Mouse (Mus musculus): Measurements from ENCODE around the gene Sco1. TPM values are rescaled to one million over a fixed set of nuclear protein-coding genes. Genes with fewer than 3 reads are reported as not detected.

Sco1 gene
- polyA plus RNA-seq, 1 experiment from 2014 or later, result 18.8 TPM

DNA sequence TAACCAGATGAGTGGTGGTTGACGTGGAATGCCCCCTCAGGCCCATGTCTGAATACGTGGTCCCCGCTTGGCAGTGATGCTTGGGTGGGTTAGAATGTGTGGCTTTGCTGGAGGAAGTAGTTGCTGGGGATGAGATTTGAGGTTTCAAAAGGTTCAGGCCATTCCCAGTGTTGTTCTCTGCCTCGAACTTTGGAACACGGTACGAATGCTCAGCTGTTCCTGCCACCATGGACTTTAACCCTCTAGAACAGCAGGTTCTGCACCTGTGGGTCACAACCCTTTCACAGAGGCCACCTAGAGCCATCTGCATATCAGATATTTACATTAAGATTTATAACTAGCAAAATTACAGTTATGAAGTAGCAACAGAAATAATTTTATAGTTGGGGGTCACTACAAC, 16.2 kb upstream of the Sco1 start:
- H3K4me1 ChIP-seq (ENCODE audit: control insufficient read depth, insufficient read depth, low read length), result 0 out of 2 replicates have a peak, but pooled peaks cover 4% of the 10 kb centered on the region
- H3K9me3 ChIP-seq (replicated peaks; ENCODE audit: control insufficient read depth, low read length), result no peaks in the 10 kb centered on the region
- H3K4me3 ChIP-seq (ENCODE audit: low read length), result no peak overlapping the region
- no peak overlapping the region for H3K9ac ChIP-seq (ENCODE audit: low read length)
- H3K27me3 ChIP-seq (ENCODE audit: control insufficient read depth, insufficient read depth, low read length), result no peaks in the 10 kb centered on the region
- 79% methylated on average over 6 of the region's 6 CpGs for WGBS
- no peak overlapping the region for H3K27ac ChIP-seq (ENCODE audit: low read length)
- ATAC-seq (replicated peaks; ENCODE audit: extremely low read depth, insufficient read depth, low FRiP score), result no peak
- H3K36me3 ChIP-seq (ENCODE audit: control insufficient read depth, insufficient read depth), result peaks cover 30% of the 10 kb centered on the region
- no peak overlapping the region for H3K4me2 ChIP-seq (ENCODE audit: low read depth, low read length)

- ATAC-seq (replicated peaks; ENCODE audit: extremely low read depth, insufficient read depth, low FRiP score), result no peak
These were observed 15.6 kb upstream of the Sco1 start for GRCm38 (mm10) chr11:67036892-67037291.

DNA sequence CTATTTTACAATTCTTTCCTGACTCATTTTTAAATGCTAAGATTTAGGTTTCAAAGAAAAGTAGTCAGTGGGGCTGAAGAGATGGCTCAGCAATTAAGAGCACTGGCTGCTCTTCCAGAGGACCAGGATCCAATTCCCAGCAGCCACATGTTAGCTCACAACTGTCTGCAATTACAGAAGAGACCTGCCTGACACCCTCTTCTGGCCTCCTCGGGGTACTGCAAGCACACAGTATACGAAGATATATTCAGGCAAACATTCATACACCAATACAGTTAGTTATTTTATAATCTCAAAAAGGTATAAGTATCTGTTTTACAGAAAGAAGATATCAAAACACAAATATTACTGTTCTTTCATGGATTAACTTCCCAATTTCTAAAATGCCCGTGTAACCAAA, 12.7 kb upstream of the Sco1 start:
- no peak for ATAC-seq (replicated peaks; ENCODE audit: extremely low read depth, insufficient read depth, low FRiP score)
- Histone ChIP-seq H3K4me1 (ENCODE audit: control insufficient read depth, insufficient read depth, low read length) (0 out of 2 replicates have a peak, but pooled peaks cover 4% of the 10 kb centered on the region), H3K9me3 (replicated peaks; ENCODE audit: control insufficient read depth, low read length) (no peaks in the 10 kb centered on the region), H3K36me3 (ENCODE audit: control insufficient read depth, insufficient read depth) (peaks cover 37% of the 10 kb centered on the region), H3K9ac (ENCODE audit: low read length) (no peak overlapping the region), H3K4me2 (ENCODE audit: low read depth, low read length) (no peak overlapping the region), H3K27ac (ENCODE audit: low read length) (no peak overlapping the region), H3K27me3 (ENCODE audit: control insufficient read depth, insufficient read depth, low read length) (no peaks in the 10 kb centered on the region), H3K4me3 (ENCODE audit: low read length) (no peak overlapping the region)
- 86% methylated on average over 3 of the region's 3 CpGs for WGBS

More at GRCm38 (mm10) chr11:67036892-67037291, 15.6 kb upstream of the Sco1 start:
- 89% methylated on average over 9 of the region's 9 CpGs for WGBS
- Histone ChIP-seq H3K36me3 (ENCODE audit: control insufficient read depth, insufficient read depth) (peaks cover 36% of the 10 kb centered on the region), H3K9me3 (replicated peaks; ENCODE audit: control insufficient read depth, low read length) (no peaks in the 10 kb centered on the region), H3K4me2 (ENCODE audit: low read depth, low read length) (no peak overlapping the region), H3K4me3 (ENCODE audit: low read length) (no peak overlapping the region), H3K27me3 (ENCODE audit: control insufficient read depth, insufficient read depth, low read length) (no peaks in the 10 kb centered on the region), H3K9ac (ENCODE audit: low read length) (no peak overlapping the region), H3K27ac (ENCODE audit: low read length) (no peak overlapping the region), H3K4me1 (ENCODE audit: control insufficient read depth, insufficient read depth, low read length) (0 out of 2 replicates have a peak, but pooled peaks cover 4% of the 10 kb centered on the region)

DNA sequence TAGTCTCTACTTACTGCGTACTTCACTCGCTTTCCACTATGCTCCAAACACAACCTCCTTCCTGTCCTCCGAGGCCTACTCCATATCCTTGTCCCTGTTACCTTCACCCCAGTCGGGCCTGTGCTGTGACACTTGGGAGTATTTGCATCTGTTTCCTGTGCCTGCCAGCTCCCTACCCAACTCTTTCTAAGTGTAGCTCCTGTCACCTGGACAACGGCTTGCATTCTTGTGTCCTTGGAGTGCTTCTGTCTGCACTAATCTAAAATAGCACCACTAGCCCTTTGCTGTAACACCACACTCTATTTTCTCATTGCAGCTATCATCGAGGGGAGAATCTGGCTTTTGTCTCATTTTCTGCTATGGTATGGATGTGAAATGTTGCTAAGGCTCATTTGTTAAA, 12.0 kb upstream of the Sco1 start:
- H3K36me3 ChIP-seq (ENCODE audit: control insufficient read depth, insufficient read depth), result peaks cover 40% of the 10 kb centered on the region

GRCm38 (mm10) chr11:67043007-67043406, 9.5 kb upstream of the Sco1 start:
- Histone ChIP-seq H3K4me2 (ENCODE audit: low read depth, low read length) (no peak overlapping the region), H3K36me3 (ENCODE audit: control insufficient read depth, insufficient read depth) (peaks cover 35% of the 10 kb centered on the region), H3K27me3 (ENCODE audit: control insufficient read depth, insufficient read depth, low read length) (no peaks in the 10 kb centered on the region), H3K9ac (ENCODE audit: low read length) (no peak overlapping the region), H3K4me1 (ENCODE audit: control insufficient read depth, insufficient read depth, low read length) (peaks cover 7% of the 10 kb centered on the region; the same call in 1 of the 2 replicates), H3K9me3 (replicated peaks; ENCODE audit: control insufficient read depth, low read length) (no peaks in the 10 kb centered on the region), H3K4me3 (ENCODE audit: low read length) (no peak overlapping the region), H3K27ac (ENCODE audit: low read length) (no peak overlapping the region)
- 67% methylated on average over 8 of the region's 8 CpGs for WGBS
- ATAC-seq (replicated peaks; ENCODE audit: extremely low read depth, insufficient read depth, low FRiP score), result no peak

More for the DNA sequence above, 12.0 kb upstream of the Sco1 start:
- Histone ChIP-seq H3K27ac (ENCODE audit: low read length) (peak overlapping the region; percentile 20; the same call in 1 of the 2 replicates), H3K4me2 (ENCODE audit: low read depth, low read length) (no peak overlapping the region), H3K4me3 (ENCODE audit: low read length) (no peak overlapping the region), H3K9me3 (replicated peaks; ENCODE audit: control insufficient read depth, low read length) (no peaks in the 10 kb centered on the region), H3K4me1 (ENCODE audit: control insufficient read depth, insufficient read depth, low read length) (0 out of 2 replicates have a peak, but pooled peaks cover 4% of the 10 kb centered on the region), H3K27me3 (ENCODE audit: control insufficient read depth, insufficient read depth, low read length) (no peaks in the 10 kb centered on the region), H3K9ac (ENCODE audit: low read length) (no peak overlapping the region)
- 64% methylated on average over 6 of the region's 6 CpGs for WGBS
- peak; percentile 58; the same call in 1 of the 2 replicates for ATAC-seq (replicated peaks; ENCODE audit: extremely low read depth, insufficient read depth, low FRiP score)

GRCm38 (mm10) chr11:67044959-67045358, 7.5 kb upstream of the Sco1 start:
- H3K36me3 ChIP-seq (ENCODE audit: control insufficient read depth, insufficient read depth), result peaks cover 25% of the 10 kb centered on the region
- H3K9ac ChIP-seq (ENCODE audit: low read length), result no peak overlapping the region
- no peaks in the 10 kb centered on the region for H3K27me3 ChIP-seq (ENCODE audit: control insufficient read depth, insufficient read depth, low read length)
- no peak for ATAC-seq (replicated peaks; ENCODE audit: extremely low read depth, insufficient read depth, low FRiP score)
- H3K27ac ChIP-seq (ENCODE audit: low read length), result no peak overlapping the region
- no peaks in the 10 kb centered on the region for H3K9me3 ChIP-seq (replicated peaks; ENCODE audit: control insufficient read depth, low read length)
- H3K4me3 ChIP-seq (ENCODE audit: low read length), result no peak overlapping the region
- peaks cover 9% of the 10 kb centered on the region; the same call in 1 of the 2 replicates for H3K4me1 ChIP-seq (ENCODE audit: control insufficient read depth, insufficient read depth, low read length)
- no peak overlapping the region for H3K4me2 ChIP-seq (ENCODE audit: low read depth, low read length)
- 79% methylated on average over 6 of the region's 6 CpGs for WGBS

- Histone ChIP-seq H3K27ac (ENCODE audit: low read length) (no peak overlapping the region), H3K4me3 (ENCODE audit: low read length) (no peak overlapping the region), H3K27me3 (ENCODE audit: control insufficient read depth, insufficient read depth, low read length) (no peaks in the 10 kb centered on the region), H3K9me3 (replicated peaks; ENCODE audit: control insufficient read depth, low read length) (no peaks in the 10 kb centered on the region), H3K4me1 (ENCODE audit: control insufficient read depth, insufficient read depth, low read length) (peaks cover 9% of the 10 kb centered on the region), H3K4me2 (ENCODE audit: low read depth, low read length) (no peak overlapping the region), H3K9ac (ENCODE audit: low read length) (no peak overlapping the region), H3K36me3 (ENCODE audit: control insufficient read depth, insufficient read depth) (peaks cover 9% of the 10 kb centered on the region; the same call in 1 of the 2 replicates)
- WGBS, result 88% methylated on average over 5 of the region's 5 CpGs
- no peak for ATAC-seq (replicated peaks; ENCODE audit: extremely low read depth, insufficient read depth, low FRiP score)
These were observed 5.3 kb upstream of the Sco1 start for GRCm38 (mm10) chr11:67047199-67047598.

DNA sequence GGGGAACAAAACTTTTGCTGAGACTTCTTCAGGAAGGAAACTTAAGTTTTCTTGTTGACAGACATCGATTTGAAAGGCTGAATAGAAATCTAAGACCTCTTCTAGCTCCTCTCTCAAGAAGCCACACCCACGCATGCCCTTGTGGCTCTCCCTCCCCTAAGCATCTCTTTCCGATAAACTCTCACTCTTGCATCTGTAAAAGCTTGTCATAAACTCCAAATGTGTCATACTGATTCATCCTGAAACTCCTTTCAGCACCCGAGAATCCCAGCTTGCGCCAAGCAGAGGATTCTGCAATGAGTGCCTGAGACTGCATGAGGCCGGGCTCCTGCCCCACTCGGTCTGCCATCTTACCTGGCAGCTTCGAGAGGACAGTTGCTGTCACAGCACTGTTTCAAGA, 4.0 kb upstream of the Sco1 start:
- Histone ChIP-seq H3K9me3 (replicated peaks; ENCODE audit: control insufficient read depth, low read length) (no peaks in the 10 kb centered on the region), H3K27ac (ENCODE audit: low read length) (no peak overlapping the region), H3K9ac (ENCODE audit: low read length) (no peak overlapping the region), H3K4me1 (ENCODE audit: control insufficient read depth, insufficient read depth, low read length) (peaks cover 14% of the 10 kb centered on the region), H3K36me3 (ENCODE audit: control insufficient read depth, insufficient read depth) (peaks cover 9% of the 10 kb centered on the region; the same call in 1 of the 2 replicates), H3K4me3 (ENCODE audit: low read length) (no peak overlapping the region), H3K27me3 (ENCODE audit: control insufficient read depth, insufficient read depth, low read length) (no peaks in the 10 kb centered on the region), H3K4me2 (ENCODE audit: low read depth, low read length) (no peak overlapping the region)
- 73% methylated on average over 8 of the region's 8 CpGs for WGBS
- no peak for ATAC-seq (replicated peaks; ENCODE audit: extremely low read depth, insufficient read depth, low FRiP score)

GRCm38 (mm10) chr11:67049256-67049655, 3.2 kb upstream of the Sco1 start:
- no peaks in the 10 kb centered on the region for H3K27me3 ChIP-seq (ENCODE audit: control insufficient read depth, insufficient read depth, low read length)
- H3K4me1 ChIP-seq (ENCODE audit: control insufficient read depth, insufficient read depth, low read length), result peaks cover 18% of the 10 kb centered on the region
- no peak overlapping the region for H3K4me2 ChIP-seq (ENCODE audit: low read depth, low read length)
- no peak for ATAC-seq (replicated peaks; ENCODE audit: extremely low read depth, insufficient read depth, low FRiP score)
- no peaks in the 10 kb centered on the region for H3K9me3 ChIP-seq (replicated peaks; ENCODE audit: control insufficient read depth, low read length)
- no peak overlapping the region for H3K4me3 ChIP-seq (ENCODE audit: low read length)
- H3K9ac ChIP-seq (ENCODE audit: low read length), result no peak overlapping the region
- WGBS, result 86% methylated on average over 3 of the region's 3 CpGs
- no peak overlapping the region for H3K27ac ChIP-seq (ENCODE audit: low read length)
- peaks cover 9% of the 10 kb centered on the region; the same call in 1 of the 2 replicates for H3K36me3 ChIP-seq (ENCODE audit: control insufficient read depth, insufficient read depth)
